Mouse (Mus musculus): ENCODE results near the gene Vav3. TPM values are rescaled to one million over a fixed set of nuclear protein-coding genes. Genes with fewer than 3 reads are reported as not detected.

Gene Vav3
- polyA plus RNA-seq, 1 experiment, result 4.3 TPM

DNA sequence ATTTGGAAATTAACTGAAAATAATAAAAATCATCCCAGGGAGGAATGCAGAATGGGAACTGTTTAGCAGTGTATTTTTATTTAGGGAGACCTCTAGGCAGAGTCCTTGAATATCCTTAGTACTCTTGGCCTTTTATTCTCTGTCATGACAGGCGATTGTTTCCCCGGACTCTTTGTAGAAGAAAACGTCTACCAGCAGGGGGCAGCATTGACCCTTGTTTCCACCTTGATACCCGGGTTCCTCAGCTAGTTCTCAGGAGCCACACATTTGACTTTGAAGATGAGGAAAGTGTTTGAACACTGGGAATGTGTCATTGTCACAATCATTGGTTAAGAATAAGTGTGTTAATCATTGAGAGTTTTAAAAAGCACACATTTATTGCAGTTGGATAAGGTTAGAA is 185.8 kb downstream of the Vav3 start:
- Histone ChIP-seq H3K36me3 (ENCODE audit: control insufficient read depth, insufficient read depth, low read length) (no peaks in the 10 kb centered on the region), H3K27me3 (ENCODE audit: control insufficient read depth, insufficient read depth, low read length) (no peaks in the 10 kb centered on the region), H3K27ac (ENCODE audit: control insufficient read depth, insufficient read depth, low read depth, low read length) (no peak overlapping the region), H3K4me1 (ENCODE audit: control insufficient read depth, insufficient read depth, low read length) (no peaks in the 10 kb centered on the region), H3K4me3 (ENCODE audit: control insufficient read depth, low read depth, low read length) (no peak overlapping the region)
- no peak for TF ChIP-seq POLR2A (IDR thresholded peaks at IDR 0.05; ENCODE audit: control insufficient read depth, low read depth, low read length)
- TF ChIP-seq CTCF (IDR thresholded peaks at IDR 0.05; ENCODE audit: control insufficient read depth, insufficient read depth, insufficient replicate concordance, low read depth, low read length), result peak; percentile 15; the same call in 1 of the 2 replicates

DNA sequence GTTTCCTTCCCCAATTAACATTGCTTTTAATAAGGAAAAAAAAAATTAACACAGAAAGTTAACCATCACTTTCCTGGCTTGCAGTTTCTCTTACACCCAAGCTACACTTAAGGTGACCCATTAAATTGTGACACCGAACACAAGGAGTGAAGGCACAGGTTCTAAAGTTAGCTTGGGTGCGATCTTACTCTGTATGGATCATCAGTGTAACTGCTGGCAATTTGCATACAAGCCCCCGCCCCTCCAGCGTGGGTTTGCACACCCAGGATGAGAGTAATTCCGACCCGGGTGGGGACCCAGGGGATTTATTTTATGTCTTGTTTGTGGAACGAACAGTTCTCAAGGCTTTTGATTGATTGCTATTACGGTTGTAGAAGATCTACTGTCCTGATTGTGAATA is 186.2 kb downstream of the Vav3 start:
- no peaks in the 10 kb centered on the region for H3K4me1 ChIP-seq (ENCODE audit: control insufficient read depth, insufficient read depth, low read length)
- no peak for TF ChIP-seq CTCF (IDR thresholded peaks at IDR 0.05; ENCODE audit: control insufficient read depth, insufficient read depth, insufficient replicate concordance, low read depth, low read length)
- no peak for TF ChIP-seq POLR2A (IDR thresholded peaks at IDR 0.05; ENCODE audit: control insufficient read depth, low read depth, low read length)

DNA sequence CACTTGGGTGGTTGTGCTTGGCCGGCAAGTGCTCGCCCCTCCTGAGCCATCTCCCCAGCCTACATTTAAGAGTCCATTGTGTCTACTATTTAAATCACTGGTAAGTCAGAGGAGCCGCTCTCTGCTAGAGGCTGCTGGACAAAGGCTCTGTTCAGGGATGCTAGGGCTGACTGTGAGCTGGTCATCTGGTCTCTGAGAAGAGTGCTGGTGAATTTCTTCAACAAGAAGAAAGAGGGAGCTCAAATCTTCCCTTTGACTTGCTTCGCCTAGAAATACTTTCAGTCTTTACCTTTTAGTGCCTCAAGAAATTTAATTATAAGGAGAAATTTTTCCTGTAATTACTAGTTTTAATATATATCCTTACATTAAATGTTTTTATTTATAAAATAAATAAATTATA is 188.2 kb downstream of the Vav3 start:
- Histone ChIP-seq H3K4me3 (ENCODE audit: control insufficient read depth, low read depth, low read length) (no peak overlapping the region), H3K36me3 (ENCODE audit: control insufficient read depth, insufficient read depth, low read length) (no peaks in the 10 kb centered on the region), H3K4me1 (ENCODE audit: control insufficient read depth, insufficient read depth, low read length) (no peaks in the 10 kb centered on the region), H3K27ac (ENCODE audit: control insufficient read depth, insufficient read depth, low read depth, low read length) (no peak overlapping the region), H3K27me3 (ENCODE audit: control insufficient read depth, insufficient read depth, low read length) (no peaks in the 10 kb centered on the region)
- TF ChIP-seq POLR2A (IDR thresholded peaks at IDR 0.05; ENCODE audit: control insufficient read depth, low read depth, low read length), result no peak
- TF ChIP-seq CTCF (IDR thresholded peaks at IDR 0.05; ENCODE audit: control insufficient read depth, insufficient read depth, insufficient replicate concordance, low read depth, low read length), result no peak

More for the DNA sequence above, 186.2 kb downstream of the Vav3 start:
- H3K27ac ChIP-seq (ENCODE audit: control insufficient read depth, insufficient read depth, low read depth, low read length), result no peak overlapping the region
- H3K27me3 ChIP-seq (ENCODE audit: control insufficient read depth, insufficient read depth, low read length), result no peaks in the 10 kb centered on the region
- no peak overlapping the region for H3K4me3 ChIP-seq (ENCODE audit: control insufficient read depth, low read depth, low read length)
- no peaks in the 10 kb centered on the region for H3K36me3 ChIP-seq (ENCODE audit: control insufficient read depth, insufficient read depth, low read length)

DNA sequence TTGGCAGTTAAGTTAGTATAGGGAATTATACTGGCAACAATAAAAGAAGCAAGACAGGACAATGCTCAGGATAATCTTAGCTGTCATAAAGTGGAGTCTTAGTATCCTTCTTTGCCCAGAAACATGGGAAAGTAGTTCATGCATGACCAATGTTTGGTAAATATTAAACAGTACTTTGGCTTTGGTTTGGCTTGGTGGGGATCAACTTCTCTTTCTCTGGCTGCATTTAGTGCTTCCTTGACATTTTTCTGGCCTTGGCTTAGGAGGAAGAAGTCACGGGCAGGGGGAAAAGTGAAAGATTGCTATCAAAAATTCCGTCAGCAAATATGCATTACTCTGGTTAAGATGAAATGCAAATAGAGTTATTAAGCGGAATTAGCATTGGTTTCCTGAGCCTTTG is 197.2 kb downstream of the Vav3 start:
- Histone ChIP-seq H3K27me3 (ENCODE audit: control insufficient read depth, insufficient read depth, low read length) (no peaks in the 10 kb centered on the region), H3K27ac (ENCODE audit: control insufficient read depth, insufficient read depth, low read depth, low read length) (no peak overlapping the region), H3K36me3 (ENCODE audit: control insufficient read depth, insufficient read depth, low read length) (no peaks in the 10 kb centered on the region), H3K4me1 (ENCODE audit: control insufficient read depth, insufficient read depth, low read length) (no peaks in the 10 kb centered on the region), H3K4me3 (ENCODE audit: control insufficient read depth, low read depth, low read length) (no peak overlapping the region)
- TF ChIP-seq POLR2A (IDR thresholded peaks at IDR 0.05; ENCODE audit: control insufficient read depth, low read depth, low read length), result no peak
- no peak for TF ChIP-seq CTCF (IDR thresholded peaks at IDR 0.05; ENCODE audit: control insufficient read depth, insufficient read depth, insufficient replicate concordance, low read depth, low read length)

DNA sequence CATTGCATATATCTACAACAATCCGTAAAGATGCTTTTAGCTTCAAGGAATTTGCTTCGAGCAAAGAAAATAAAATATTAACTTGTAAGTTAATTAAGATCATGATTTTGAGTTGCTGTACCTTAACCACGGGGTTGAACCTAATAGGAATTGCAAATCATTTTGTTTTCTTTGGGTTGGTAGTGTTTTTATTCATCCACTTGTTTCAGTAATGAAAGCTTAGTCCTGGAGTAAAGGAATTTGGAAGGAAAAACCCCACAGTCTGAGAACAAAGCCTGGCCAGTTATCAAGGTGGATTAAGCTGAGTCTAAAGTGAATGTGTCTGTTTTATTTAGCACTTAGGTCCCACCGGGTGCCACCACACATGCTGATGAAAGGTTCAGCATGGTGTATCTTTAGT is 199.6 kb downstream of the Vav3 start:
- Histone ChIP-seq H3K4me3 (ENCODE audit: control insufficient read depth, low read depth, low read length) (no peak overlapping the region), H3K27me3 (ENCODE audit: control insufficient read depth, insufficient read depth, low read length) (no peaks in the 10 kb centered on the region), H3K36me3 (ENCODE audit: control insufficient read depth, insufficient read depth, low read length) (no peaks in the 10 kb centered on the region), H3K4me1 (ENCODE audit: control insufficient read depth, insufficient read depth, low read length) (no peaks in the 10 kb centered on the region), H3K27ac (ENCODE audit: control insufficient read depth, insufficient read depth, low read depth, low read length) (no peak overlapping the region)
- TF ChIP-seq CTCF (IDR thresholded peaks at IDR 0.05; ENCODE audit: control insufficient read depth, insufficient read depth, insufficient replicate concordance, low read depth, low read length) (no peak), POLR2A (IDR thresholded peaks at IDR 0.05; ENCODE audit: control insufficient read depth, low read depth, low read length) (no peak)

DNA sequence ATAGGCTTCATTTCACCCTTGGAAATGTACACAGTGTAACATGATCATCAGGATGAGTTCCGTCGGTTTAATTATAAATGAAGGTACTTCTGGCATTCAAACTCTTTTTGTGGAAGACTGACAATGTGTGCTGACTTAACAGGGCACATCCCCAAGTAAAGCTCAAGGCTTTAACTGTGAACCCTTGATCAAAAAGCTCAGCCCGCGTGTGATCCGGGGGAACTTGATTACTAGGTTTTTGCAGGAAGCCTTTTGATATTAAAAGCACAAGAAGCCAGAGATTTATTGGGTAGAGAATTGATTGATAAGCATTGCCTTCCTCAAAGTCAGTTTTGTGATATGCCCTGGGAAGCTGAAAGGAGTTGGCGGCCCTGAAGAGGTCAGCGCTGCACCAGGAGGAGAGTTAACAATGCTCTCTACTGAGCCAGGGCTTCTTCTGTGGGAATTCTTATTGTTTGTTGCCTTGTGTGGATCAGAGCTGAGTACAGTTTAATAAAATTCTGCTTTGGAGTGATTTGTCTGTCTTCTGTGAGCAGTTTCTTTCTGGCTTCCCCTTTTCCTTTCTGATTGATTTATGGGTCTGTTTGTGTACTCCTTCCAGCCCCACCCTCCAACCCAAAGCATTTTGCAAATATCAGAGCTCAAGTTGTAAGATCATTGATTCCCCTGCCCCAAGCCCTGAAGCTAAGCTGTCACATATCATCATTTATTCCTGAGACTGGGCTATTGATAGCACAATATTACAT is 204.2 kb downstream of the Vav3 start:
- TF ChIP-seq POLR2A (IDR thresholded peaks at IDR 0.05; ENCODE audit: control insufficient read depth, low read depth, low read length) (no peak), CTCF (IDR thresholded peaks at IDR 0.05; ENCODE audit: control insufficient read depth, insufficient read depth, insufficient replicate concordance, low read depth, low read length) (no peak)
- Histone ChIP-seq H3K27me3 (ENCODE audit: control insufficient read depth, insufficient read depth, low read length) (no peaks in the 10 kb centered on the region), H3K36me3 (ENCODE audit: control insufficient read depth, insufficient read depth, low read length) (no peaks in the 10 kb centered on the region), H3K27ac (ENCODE audit: control insufficient read depth, insufficient read depth, low read depth, low read length) (no peak overlapping the region), H3K4me3 (ENCODE audit: control insufficient read depth, low read depth, low read length) (no peak overlapping the region), H3K4me1 (ENCODE audit: control insufficient read depth, insufficient read depth, low read length) (no peaks in the 10 kb centered on the region)

DNA sequence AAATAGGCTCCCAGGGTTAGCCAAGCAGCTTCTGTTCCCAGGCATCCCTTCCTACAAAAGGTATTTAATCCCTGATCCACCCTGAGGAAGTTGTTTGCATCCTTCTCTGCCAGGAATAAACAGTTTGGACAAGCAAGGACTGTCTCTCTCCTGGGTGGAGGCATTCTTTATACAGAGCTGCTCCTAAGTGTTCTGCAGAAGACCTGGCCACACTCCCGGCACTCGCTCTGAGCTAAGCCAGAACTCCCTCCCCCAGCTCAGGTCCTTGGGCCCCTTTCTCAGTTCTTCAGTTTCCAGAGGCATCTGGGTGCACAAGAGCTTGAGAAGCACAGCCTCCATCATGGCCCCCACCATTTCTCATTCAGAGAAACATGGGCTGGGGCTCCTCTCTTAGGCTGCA is 216.9 kb downstream of the Vav3 start:
- no peak overlapping the region for H3K4me3 ChIP-seq (ENCODE audit: control insufficient read depth, low read depth, low read length)
- H3K27me3 ChIP-seq (ENCODE audit: control insufficient read depth, insufficient read depth, low read length), result no peaks in the 10 kb centered on the region
- no peak overlapping the region for H3K27ac ChIP-seq (ENCODE audit: control insufficient read depth, insufficient read depth, low read depth, low read length)
- H3K4me1 ChIP-seq (ENCODE audit: control insufficient read depth, insufficient read depth, low read length), result no peaks in the 10 kb centered on the region
- TF ChIP-seq CTCF (IDR thresholded peaks at IDR 0.05; ENCODE audit: control insufficient read depth, insufficient read depth, insufficient replicate concordance, low read depth, low read length) (no peak), POLR2A (IDR thresholded peaks at IDR 0.05; ENCODE audit: control insufficient read depth, low read depth, low read length) (no peak)
- no peaks in the 10 kb centered on the region for H3K36me3 ChIP-seq (ENCODE audit: control insufficient read depth, insufficient read depth, low read length)

Measured in testis, adult 2 months (tissue).